Mouse (Mus musculus) myocyte (in vitro differentiated cells): ENCODE results near the gene Slc2a3.

Experiments used
- CEBPB ChIP-seq: IDR thresholded peaks from 2 replicates; pipeline ENCODE4 v1.6.1; 2011; ENCODE audit warnings: mild to moderate bottlenecking, moderate library complexity; ENCODE audit not compliant: poor library complexity, insufficient read depth, severe bottlenecking
- MAX ChIP-seq: IDR thresholded peaks from one replicate; pipeline ENCODE4 v1.6.1; 2011; ENCODE audit warnings: low read depth, mild to moderate bottlenecking, control low read depth
- MYOG ChIP-seq, 3 experiments: IDR thresholded peaks; one replicate each; pipeline ENCODE4 v1.6.1; 2011; ENCODE audit warnings: control low read depth in 2 of 3, low read depth in 2 of 3, mild to moderate bottlenecking in 2 of 3; ENCODE audit not compliant: insufficient read length in 2 of 3, control insufficient read depth in 1 of 3, insufficient read depth in 1 of 3
- POLR2A ChIP-seq: IDR thresholded peaks from one replicate; pipeline ENCODE4 v1.6.1; 2011; ENCODE audit warnings: low read depth, mild to moderate bottlenecking, control low read depth, moderate library complexity; ENCODE audit not compliant: insufficient read length
- SRF ChIP-seq: IDR thresholded peaks from one replicate; pipeline ENCODE4 v1.6.1; 2011; ENCODE audit warnings: low read depth; ENCODE audit not compliant: control insufficient read depth, insufficient read length
- TCF12 ChIP-seq: IDR thresholded peaks from one replicate; pipeline ENCODE4 v1.6.1; 2011; ENCODE audit warnings: mild to moderate bottlenecking, control low read depth; ENCODE audit not compliant: poor library complexity, insufficient read depth, severe bottlenecking
- USF1 ChIP-seq: IDR thresholded peaks from one replicate; pipeline ENCODE4 v1.6.1; 2011; ENCODE audit warnings: low read depth, mild to moderate bottlenecking, control low read depth, moderate library complexity

DNA sequence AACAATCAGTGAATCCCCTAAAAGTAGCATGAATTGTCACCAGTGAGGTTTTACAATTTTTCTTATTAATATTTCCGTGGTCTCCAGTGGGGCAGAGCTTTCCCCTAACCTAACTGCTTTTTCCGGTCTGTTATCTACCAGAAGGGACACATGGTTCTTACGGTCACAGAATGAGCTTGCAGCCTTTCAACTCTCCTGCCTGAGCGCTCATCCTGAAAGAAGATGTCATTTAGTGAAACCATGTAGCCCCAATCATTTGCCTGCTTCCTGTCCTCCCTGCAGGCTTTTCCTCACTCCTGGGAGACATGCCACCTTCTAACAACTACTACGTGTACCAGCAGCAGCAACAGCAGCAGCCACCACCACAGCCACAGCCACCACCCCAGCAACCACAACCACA, 36.1 kb upstream of the Slc2a3 start:
- TF ChIP-seq POLR2A: no peak
- no peak for TF ChIP-seq TCF12
- TF ChIP-seq SRF: no peak
- TF ChIP-seq USF1: no peak
- no peak for TF ChIP-seq CEBPB
- TF ChIP-seq MYOG (IDR thresholded peaks at IDR 0.05; ENCODE audit: control insufficient read depth in 1 of 3, insufficient read depth in 1 of 3, insufficient read length in 2 of 3, low read depth in 2 of 3): no peak
- no peak for TF ChIP-seq MAX
